Mouse (Mus musculus): ENCODE results near the gene A530016L24Rik.

DNA sequence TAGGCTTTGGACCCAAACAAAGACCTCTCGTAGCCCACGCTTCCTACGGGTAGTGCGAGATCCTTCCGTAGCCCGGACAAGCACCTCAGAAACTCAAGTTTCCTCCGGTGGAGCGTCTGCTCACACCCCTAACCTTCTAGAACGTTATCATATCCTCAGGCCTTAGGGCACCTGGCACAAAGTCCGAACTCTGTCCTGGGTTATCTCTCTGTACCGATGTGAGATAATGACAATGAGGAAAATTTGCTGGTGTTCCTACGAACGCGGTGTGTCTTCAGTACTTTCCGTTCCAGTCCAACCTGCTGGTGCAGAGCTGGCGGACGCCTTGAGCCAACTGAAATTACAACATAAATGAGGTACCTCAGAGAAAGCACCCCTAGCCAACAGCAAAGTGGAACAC, 23.3 kb upstream of the A530016L24Rik start:
- TF ChIP-seq CTCF (IDR thresholded peaks at IDR 0.05; ENCODE audit: borderline replicate concordance, extremely low read depth, insufficient read depth, insufficient read length) (no peak), POLR2A (IDR thresholded peaks at IDR 0.05; ENCODE audit: borderline replicate concordance, extremely low read depth, insufficient read depth, insufficient read length, poor library complexity, severe bottlenecking) (no peak)
